Mouse (Mus musculus) lung, adult 2 months (tissue): ENCODE measurements at regions not wholly inside any gene's neighbourhood (a gene's known extent, or its start where the extent isn't known, plus 50 kb on each side); places are given as distances from the start of the nearest gene placed in this dataset.

Source experiments
- DNase-seq: peaks from one replicate; pipeline ENCODE4 v3.0.0; 2022
- H3K4me1 ChIP-seq: fragments of 200-500 bp; 2 replicates; pipeline ENCODE4 v1.6.1; 2011; ENCODE audit warnings: low read length; ENCODE audit not compliant: control insufficient read depth, insufficient read depth
- H3K4me3 ChIP-seq: fragments of 200-500 bp; replicated peaks from 2 replicates; pipeline ENCODE3; 2011; ENCODE audit warnings: low read depth, mild to moderate bottlenecking, control low read depth, low read length; ENCODE audit errors: extremely low read depth
- CTCF ChIP-seq: fragments of 200-500 bp; IDR thresholded peaks from 2 replicates; pipeline ENCODE4 v1.5.1; 2011; ENCODE audit warnings: mild to moderate bottlenecking, low read length, control low read depth; ENCODE audit not compliant: insufficient read depth
- POLR2A ChIP-seq: fragments of 200-500 bp; IDR thresholded peaks from 2 replicates; pipeline ENCODE4 v1.6.1; 2011; ENCODE audit warnings: low read depth, mild to moderate bottlenecking, control low read depth, low read length, borderline replicate concordance; ENCODE audit errors: extremely low read depth
- WGBS: fragments of 180-500 bp; shearing (Covaris S2); methylation state at CpG from one replicate; pipeline ENCODE4 v1.1.7; 2018; 5-methylcytosine and 5-hydroxymethylcytosine counted together

DNA sequence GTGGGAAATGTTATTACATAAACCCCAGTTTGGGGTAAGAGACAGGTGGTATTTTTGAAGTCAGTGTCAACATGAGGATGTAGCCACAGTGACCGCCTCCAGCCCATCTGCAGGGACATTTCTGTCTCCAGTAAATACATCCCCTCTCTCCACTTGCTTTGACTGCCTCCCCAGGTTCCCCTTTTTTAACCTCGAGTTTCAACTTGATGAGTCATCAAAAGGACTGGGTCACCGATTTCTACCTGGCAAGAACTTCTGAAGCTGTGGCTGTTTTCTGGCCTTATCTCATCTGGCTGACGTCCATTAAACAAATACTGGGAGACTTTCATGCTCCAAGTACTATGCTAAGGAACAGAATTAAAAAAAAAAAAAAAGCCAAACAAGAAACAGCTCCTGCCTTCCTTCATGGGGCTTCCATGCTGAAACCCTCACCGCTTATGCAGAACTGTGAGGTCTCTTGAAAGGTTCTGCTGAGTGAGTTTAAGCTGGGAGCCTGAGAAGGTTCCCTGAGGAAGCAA, 79.1 kb upstream of the Prdm1 start:
- 17% methylated on average over 5 of the region's 5 CpGs for WGBS
- no peak overlapping the region for H3K4me3 ChIP-seq
- TF ChIP-seq CTCF, result no peak
- H3K4me1 ChIP-seq, result peaks cover 9% of the 10 kb centered on the region
- no peak for DNase-seq

DNA sequence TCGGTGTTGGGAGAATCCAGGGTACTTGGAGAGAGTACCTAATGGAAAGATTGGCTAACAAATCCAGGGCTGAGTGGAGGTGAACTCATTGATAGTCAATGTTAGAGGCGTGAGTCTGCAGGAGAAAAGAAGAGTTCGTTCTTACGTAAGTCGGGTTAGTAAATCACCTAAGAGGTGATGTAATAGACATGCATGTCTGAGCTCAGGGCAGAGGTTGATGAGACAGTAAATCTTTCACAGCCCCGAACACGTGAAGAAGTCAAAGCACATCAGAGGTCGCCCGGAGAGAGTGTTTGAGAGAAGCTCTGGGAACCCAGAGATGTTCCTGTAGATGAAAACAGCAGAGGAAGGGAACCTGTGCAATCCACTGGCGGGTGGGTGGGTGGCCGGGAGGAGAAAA, 76.2 kb upstream of the Prdm1 start:
- no peak overlapping the region for H3K4me3 ChIP-seq
- 86% methylated on average over 11 of the region's 11 CpGs for WGBS
- DNase-seq, result no peak
- H3K4me1 ChIP-seq, result peaks cover 9% of the 10 kb centered on the region
- TF ChIP-seq POLR2A (no peak), CTCF (no peak)

DNA sequence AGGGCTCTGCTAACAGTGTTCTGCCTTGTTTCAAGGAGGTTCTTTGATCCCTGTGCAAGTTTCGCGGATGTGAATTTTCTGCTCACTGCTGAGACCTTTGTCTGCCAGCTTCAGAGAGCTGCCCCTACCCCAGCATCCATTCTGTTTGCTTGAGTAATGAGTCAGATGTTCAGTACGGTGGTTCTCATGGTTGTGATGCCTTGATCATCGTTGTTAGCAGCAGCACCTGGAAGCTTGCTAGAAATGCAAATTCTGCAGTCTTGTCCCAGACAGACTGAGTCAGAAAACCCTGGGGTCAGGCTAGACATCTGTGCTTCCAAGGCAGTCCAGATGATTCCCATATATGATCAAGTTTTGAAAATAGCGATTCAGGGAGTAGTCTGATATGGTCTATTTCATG, 75.2 kb upstream of the Prdm1 start:
- DNase-seq, result no peak
- peaks cover 9% of the 10 kb centered on the region for H3K4me1 ChIP-seq
- 88% methylated on average over 5 of the region's 5 CpGs for WGBS
- TF ChIP-seq CTCF (no peak), POLR2A (no peak)
- no peak overlapping the region for H3K4me3 ChIP-seq

DNA sequence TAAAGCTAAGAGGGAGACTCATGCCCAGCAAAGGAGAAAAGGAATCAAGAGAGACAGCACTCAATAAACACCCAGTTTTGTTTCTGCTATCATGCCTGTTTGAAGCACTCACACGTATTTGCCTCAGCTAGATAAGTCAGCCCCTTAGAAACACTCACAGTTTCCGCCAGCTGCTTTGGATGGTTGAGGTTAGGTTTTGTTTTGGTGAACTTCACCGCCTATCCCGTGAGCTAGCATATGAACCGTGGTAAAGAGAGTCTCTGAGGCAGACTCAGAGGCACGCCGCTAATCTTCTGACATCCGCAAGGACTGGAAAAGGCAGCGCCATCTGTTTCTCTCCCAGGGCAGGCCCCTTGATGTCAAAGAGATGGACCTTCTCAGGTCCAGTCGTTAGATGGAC, 73.2 kb upstream of the Prdm1 start:
- Histone ChIP-seq H3K4me3 (no peak overlapping the region), H3K4me1 (no peaks in the 10 kb centered on the region)
- TF ChIP-seq POLR2A (no peak), CTCF (no peak)
- 73% methylated on average over 10 of the region's 10 CpGs for WGBS
- DNase-seq, result no peak

DNA sequence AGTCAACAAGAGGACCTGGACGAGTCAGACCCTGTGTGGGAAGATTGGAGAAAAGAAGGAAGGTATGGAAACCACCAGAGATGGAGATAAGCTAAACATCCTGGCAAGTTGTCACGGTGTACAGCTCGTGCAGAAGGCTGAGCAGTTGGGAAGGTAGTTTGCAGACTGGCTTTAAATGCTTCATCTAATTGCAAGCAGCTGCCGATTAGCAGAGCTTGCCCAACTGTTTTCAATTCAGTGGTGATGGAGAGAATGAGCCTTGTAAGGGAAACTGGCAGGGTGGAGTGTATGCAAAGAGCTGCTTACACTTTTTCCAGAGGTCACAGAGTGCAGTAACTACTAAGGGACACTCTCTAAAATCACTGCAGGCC, 71.6 kb upstream of the Prdm1 start:
- no peaks in the 10 kb centered on the region for H3K4me1 ChIP-seq
- peak overlapping the region; percentile 1 for H3K4me3 ChIP-seq
- TF ChIP-seq CTCF (no peak), POLR2A (no peak)
- DNase-seq, result no peak
- WGBS, result 34% methylated on average over 4 of the region's 4 CpGs

DNA sequence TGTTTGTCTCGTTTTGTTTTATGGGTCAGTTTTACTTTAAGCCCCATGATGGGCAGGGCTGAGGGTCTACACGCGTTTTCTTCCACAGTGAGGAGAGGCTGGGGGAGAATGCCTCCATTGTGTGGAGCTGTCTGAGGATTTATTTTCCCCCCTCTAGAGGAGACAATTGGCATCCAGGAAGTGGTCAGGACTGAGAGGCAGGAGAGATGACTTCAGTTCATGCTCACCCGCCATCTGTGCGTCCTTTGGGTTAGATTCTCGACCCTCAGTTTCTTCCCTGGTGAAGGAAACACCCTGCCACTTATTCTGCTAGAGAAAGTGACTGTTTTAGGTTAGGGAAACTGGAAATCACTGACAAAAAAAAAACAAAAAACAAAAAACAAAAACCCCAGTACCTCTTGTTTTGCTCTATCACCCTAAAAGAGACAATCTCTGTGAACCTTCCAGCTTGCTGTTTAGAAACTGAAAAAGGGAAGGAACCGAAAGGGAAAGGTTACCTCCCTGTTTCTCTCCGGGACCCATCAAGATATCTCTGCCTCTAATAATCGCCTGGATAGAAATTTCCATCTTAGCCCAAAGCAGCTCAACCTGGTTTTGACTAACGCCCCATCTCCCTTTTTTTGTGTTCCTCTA, 71.1 kb upstream of the Prdm1 start:
- 67% methylated on average over 10 of the region's 10 CpGs for WGBS
- H3K4me3 ChIP-seq, result peak overlapping the region; percentile 1

DNA sequence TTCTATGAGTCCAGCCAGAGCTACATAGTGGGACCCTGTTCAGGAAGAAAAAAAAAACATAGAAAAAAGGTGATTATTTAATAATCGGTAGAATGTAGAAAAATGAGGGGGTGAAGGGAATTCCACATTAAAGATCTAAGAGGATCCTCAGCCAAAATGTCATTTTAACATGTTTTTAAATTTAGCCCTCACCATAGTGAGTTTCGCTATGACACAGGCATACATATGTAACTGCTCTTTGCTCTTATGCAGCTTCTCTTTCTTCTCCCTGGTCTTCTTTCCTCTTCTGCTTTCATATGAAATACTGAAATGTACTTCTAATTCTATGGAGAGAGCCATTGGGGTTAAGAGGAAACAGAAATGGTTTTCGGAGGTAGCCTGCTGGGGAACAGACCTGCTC, 70.3 kb upstream of the Prdm1 start:
- DNase-seq, result no peak
- H3K4me1 ChIP-seq, result no peaks in the 10 kb centered on the region
- H3K4me3 ChIP-seq, result no peak overlapping the region
- TF ChIP-seq CTCF (no peak), POLR2A (no peak)
- WGBS, result 81% methylated on average over 3 of the region's 3 CpGs

More for the DNA sequence above, 71.1 kb upstream of the Prdm1 start:
- no peak for DNase-seq
- H3K4me1 ChIP-seq, result no peaks in the 10 kb centered on the region
- TF ChIP-seq CTCF (no peak), POLR2A (no peak)

DNA sequence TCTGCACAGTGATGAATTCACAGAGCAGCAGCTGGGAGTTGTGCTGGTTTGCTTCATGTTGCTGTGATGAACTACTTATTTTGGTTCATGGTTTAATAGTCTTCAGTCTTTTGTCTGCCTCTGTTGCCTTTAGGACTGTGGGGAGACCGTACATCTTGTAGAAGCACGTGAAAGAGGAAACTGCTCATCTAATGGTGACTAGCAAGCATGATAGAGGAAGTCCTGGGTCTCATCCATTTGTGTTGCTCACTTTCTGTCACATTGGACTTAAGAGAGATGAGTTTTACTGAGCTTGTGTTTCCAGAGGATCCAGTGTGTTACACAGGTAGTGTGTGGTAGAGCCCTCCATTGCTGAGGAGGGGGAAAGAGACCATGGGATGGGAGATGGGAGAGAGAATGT, 67.6 kb upstream of the Prdm1 start:
- DNase-seq, result no peak
- TF ChIP-seq CTCF (no peak), POLR2A (no peak)
- Histone ChIP-seq H3K4me3 (no peak overlapping the region), H3K4me1 (no peaks in the 10 kb centered on the region)
- 70% methylated on average over 2 of the region's 2 CpGs for WGBS

DNA sequence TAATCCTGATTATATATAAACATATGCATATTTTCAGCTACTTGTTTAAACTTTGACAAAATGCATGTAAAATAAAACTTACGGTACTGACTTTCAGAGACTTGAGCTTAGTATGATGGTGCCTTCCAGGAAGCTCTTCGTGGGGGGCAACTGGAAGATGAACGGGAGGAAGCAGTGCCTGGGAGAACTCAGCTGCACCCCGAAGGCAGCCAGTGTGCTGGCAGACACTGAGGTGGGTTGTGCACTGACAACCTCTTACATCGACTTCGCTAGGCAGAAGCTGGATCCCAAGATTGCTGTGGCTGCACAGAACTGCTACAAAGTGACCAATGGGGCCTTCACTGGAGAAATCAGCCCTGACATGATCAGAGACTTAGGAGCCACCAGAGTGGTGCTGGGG, 61.5 kb upstream of the Prdm1 start:
- Histone ChIP-seq H3K4me1 (peaks cover 5% of the 10 kb centered on the region), H3K4me3 (no peak overlapping the region)
- DNase-seq, result no peak
- WGBS, result 62% methylated on average over 6 of the region's 6 CpGs
- TF ChIP-seq POLR2A, result no peak
- no peak for TF ChIP-seq CTCF

DNA sequence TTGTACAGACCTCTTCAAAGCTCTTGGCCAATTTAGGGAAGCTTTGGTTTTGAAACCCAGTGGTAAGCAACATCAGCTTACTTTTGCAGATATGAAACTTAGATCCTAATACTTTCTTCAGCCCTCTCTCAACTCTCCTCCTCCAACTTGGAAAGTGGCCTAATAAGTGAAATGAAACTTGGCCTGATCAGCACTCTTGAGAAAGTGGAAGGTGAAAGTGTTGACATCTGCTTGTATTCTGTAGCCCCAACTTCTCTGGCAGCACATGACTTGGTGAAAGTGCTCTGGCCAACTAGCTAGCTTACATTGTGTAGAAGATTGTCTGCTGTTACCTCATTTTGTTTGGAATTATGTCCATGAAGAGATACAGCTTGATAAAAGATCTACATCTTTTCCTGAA, 61.1 kb upstream of the Prdm1 start:
- no peak for DNase-seq
- H3K4me1 ChIP-seq, result peaks cover 5% of the 10 kb centered on the region
- TF ChIP-seq CTCF (no peak), POLR2A (no peak)
- no peak overlapping the region for H3K4me3 ChIP-seq

DNA sequence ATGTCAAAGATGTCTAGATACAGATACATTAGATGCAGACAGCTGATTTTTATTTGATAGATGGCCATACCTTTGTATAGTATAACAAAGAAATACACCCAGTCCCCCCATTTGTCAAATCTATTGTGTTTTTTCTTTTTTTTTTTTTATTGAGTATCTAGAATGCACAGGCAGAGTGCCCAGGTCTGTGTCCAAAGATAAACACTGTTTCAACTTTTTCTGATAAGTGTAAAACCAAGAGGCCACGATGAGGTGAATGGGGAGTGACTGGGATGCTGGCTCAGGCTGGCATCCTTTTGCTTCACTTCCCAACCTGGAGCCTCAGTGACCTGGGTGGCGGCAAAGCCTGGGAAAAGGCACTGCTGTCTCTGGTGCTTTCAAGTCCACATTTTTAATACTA, 54.4 kb upstream of the Prdm1 start:
- TF ChIP-seq CTCF (no peak), POLR2A (no peak)
- no peak for DNase-seq
- 65% methylated on average over 2 of the region's 2 CpGs for WGBS

More for the DNA sequence above, 54.4 kb upstream of the Prdm1 start:
- H3K4me3 ChIP-seq, result no peak overlapping the region
- H3K4me1 ChIP-seq, result no peaks in the 10 kb centered on the region
